Mouse (Mus musculus) cerebellum, postnatal 14 days (tissue): ENCODE measurements around the gene Slc28a3.
A peak's percentile ranks its signal among the peaks of the same experiment; 100 is the strongest.

Source experiments
- DNase-seq, 2 experiments: peaks; one replicate each; pipeline ENCODE4 v3.0.0; 2021; ENCODE audit warnings: mixed read lengths in 2 of 2

Slc28a3 gene

GRCm38 (mm10) chr13:58560497-58561138, 50.1 kb downstream of the Slc28a3 start:
- DNase-seq: peak; percentile 82 to 84

- no peak for DNase-seq
Measured at GRCm38 (mm10) chr13:58558216-58558615, 52.5 kb downstream of the Slc28a3 start.

- DNase-seq: peak; percentile 17 to 32
Measured at GRCm38 (mm10) chr13:58556018-58556417, 54.7 kb downstream of the Slc28a3 start.

GRCm38 (mm10) chr13:58555561-58555960, 55.1 kb downstream of the Slc28a3 start:
- DNase-seq: no peak

GRCm38 (mm10) chr13:58551924-58552323, 58.8 kb downstream of the Slc28a3 start:
- DNase-seq: no peak

- DNase-seq: no peak
Measured at GRCm38 (mm10) chr13:58547570-58547969, 63.1 kb downstream of the Slc28a3 start.

- peak; percentile 20 to 22 for DNase-seq
Measured at GRCm38 (mm10) chr13:58543688-58544408, 66.8 kb downstream of the Slc28a3 start.

GRCm38 (mm10) chr13:58543066-58543465, 67.6 kb downstream of the Slc28a3 start:
- peak; percentile 85 to 89 for DNase-seq

GRCm38 (mm10) chr13:58542601-58543041, 68.1 kb downstream of the Slc28a3 start:
- DNase-seq: no peak

GRCm38 (mm10) chr13:58542167-58542566, 68.5 kb downstream of the Slc28a3 start:
- no peak for DNase-seq

GRCm38 (mm10) chr13:58541620-58542019, 69.1 kb downstream of the Slc28a3 start:
- DNase-seq: no peak

- no peak for DNase-seq
Measured at GRCm38 (mm10) chr13:58538966-58539365, 71.7 kb downstream of the Slc28a3 start.

GRCm38 (mm10) chr13:58538366-58538765, 72.3 kb downstream of the Slc28a3 start:
- DNase-seq: no peak

GRCm38 (mm10) chr13:58537916-58538233, 72.8 kb downstream of the Slc28a3 start:
- DNase-seq: no peak

GRCm38 (mm10) chr13:58537232-58537915, 73.3 kb downstream of the Slc28a3 start:
- DNase-seq: no peak

GRCm38 (mm10) chr13:58536466-58537231, 74.0 kb downstream of the Slc28a3 start:
- no peak for DNase-seq

- DNase-seq: no peak
Measured at GRCm38 (mm10) chr13:58535321-58535720, 75.4 kb downstream of the Slc28a3 start.

- no peak for DNase-seq
Measured at GRCm38 (mm10) chr13:58534861-58535260, 75.8 kb downstream of the Slc28a3 start.

GRCm38 (mm10) chr13:58534216-58534841, 76.3 kb downstream of the Slc28a3 start:
- no peak for DNase-seq

- no peak for DNase-seq
Measured at GRCm38 (mm10) chr13:58524581-58524980, 86.1 kb downstream of the Slc28a3 start.

GRCm38 (mm10) chr13:58523761-58524117, 86.9 kb downstream of the Slc28a3 start:
- DNase-seq: no peak

GRCm38 (mm10) chr13:58523011-58523760, 87.5 kb downstream of the Slc28a3 start:
- no peak for DNase-seq
